Mouse (Mus musculus): Measurements from ENCODE around the gene Poc1a. TPM values are rescaled to one million over a fixed set of nuclear protein-coding genes. Genes with fewer than 3 reads are reported as not detected.
A peak's percentile ranks its signal among the peaks of the same experiment; 100 is the strongest.

Poc1a gene
- polyA plus RNA-seq, 1 experiment from 2014 or later = 42.7 TPM

DNA sequence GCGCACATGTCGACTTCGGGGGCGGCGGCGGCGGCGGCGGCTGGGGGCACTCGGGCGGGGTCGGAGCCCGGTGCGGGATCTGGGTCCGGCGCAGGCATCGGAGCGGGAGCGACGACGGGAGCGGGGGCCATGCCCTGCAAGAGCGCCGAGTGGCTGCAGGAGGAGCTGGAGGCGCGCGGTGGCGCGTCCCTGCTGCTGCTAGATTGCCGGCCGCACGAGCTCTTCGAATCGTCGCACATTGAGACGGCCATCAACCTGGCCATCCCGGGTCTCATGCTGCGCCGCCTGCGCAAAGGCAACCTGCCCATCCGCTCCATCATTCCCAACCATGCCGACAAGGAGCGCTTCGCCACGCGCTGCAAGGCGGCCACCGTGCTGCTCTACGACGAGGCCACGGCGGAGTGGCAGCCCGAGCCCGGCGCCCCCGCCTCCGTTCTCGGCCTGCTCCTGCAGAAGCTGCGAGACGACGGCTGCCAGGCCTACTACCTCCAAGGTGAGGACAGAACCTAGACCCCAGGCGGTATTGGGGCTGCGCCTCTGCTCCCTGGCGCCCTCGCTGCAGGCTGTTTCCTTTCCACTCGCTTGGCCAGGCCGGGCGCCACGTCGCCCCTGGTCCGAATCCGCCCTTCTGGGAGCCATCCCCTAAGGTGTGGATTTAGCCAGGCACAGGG is 88.1 kb downstream of the Poc1a start:
- peak overlapping the region; percentile 93 for H3K4me3 ChIP-seq
- WGBS = under 1% methylated on average over 72 of the region's 72 CpGs
- peak overlapping the region; percentile 97 for H3K27ac ChIP-seq
- H3K9me3 ChIP-seq = no peaks in the 10 kb centered on the region
- peaks cover 85% of the 10 kb centered on the region for H3K4me1 ChIP-seq
- peak; percentile 71 for DNase-seq (ENCODE audit: extremely low spot score, low spot score)
- H3K36me3 ChIP-seq (replicated peaks) = peaks cover 38% of the 10 kb centered on the region
- H3K27me3 ChIP-seq (ENCODE audit: poor library complexity, severe bottlenecking) = peaks cover 17% of the 10 kb centered on the region

DNA sequence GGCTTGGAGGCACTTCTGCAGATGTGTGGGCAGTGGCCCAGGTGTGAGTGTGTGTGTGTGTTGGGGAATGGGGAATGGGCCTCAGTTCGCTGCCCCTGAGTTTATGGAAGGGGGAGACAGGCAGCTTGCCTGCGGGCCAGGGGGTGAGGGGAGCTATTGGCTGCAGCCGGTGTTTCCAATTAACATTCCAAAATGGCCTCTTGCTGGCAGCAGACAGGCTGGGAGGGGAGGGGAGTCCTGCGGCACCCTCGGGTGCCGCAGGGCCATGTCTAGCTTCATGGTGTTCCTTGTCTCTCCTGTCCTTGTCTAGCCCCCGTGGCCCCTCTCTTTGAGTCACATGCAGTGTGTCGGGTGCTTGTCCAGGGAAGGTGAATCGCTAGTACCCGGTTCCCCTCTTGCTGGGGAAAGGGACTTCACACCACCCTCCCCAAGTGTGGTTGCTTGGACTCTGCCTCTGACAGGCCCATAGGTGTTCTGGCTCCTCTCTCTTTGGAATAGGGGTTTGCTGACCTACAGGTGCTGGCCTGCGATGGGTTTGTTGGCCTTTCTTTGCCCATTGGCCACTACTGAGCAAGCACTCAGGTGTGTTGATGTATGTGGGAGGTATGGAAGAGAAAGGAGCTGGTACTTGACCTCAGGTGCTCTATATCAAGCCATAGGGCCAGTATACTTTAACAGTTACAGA is 89.1 kb downstream of the Poc1a start:
- DNase-seq (ENCODE audit: extremely low spot score, low spot score) = no peak
- WGBS = 5% methylated on average over 11 of the region's 11 CpGs
- no peaks in the 10 kb centered on the region for H3K9me3 ChIP-seq
- H3K36me3 ChIP-seq (replicated peaks) = peaks cover 48% of the 10 kb centered on the region
- peak overlapping the region; percentile 93 for H3K4me3 ChIP-seq
- peaks cover 85% of the 10 kb centered on the region for H3K4me1 ChIP-seq
- H3K27me3 ChIP-seq (ENCODE audit: poor library complexity, severe bottlenecking) = peaks cover 17% of the 10 kb centered on the region
- peak overlapping the region; percentile 97 for H3K27ac ChIP-seq

DNA sequence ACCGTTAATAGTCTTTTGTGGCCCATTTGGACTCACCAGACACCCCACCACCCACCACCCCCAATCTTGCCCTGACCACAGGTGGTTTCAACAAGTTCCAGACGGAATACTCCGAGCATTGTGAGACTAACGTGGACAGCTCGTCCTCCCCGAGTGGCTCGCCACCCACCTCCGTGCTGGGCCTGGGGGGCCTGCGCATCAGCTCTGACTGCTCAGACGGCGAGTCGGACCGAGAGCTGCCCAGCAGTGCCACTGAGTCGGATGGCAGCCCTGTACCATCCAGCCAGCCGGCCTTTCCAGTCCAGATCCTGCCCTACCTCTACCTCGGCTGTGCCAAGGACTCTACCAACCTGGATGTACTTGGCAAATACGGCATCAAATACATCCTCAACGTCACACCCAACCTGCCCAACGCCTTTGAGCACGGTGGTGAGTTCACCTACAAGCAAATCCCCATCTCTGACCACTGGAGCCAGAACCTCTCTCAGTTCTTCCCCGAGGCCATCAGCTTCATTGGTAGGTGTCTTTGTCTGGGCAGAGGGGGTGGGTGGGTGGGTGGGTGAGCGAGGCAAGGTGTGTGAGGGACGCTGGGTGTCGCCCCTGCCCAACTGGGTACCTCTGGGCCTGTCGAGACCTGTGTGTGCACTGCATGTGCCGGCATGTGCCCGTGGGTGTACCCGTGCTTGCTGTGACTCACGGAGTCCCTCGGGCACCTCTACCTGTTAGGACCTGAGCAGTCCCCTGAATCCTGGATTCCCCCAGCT is 89.9 kb downstream of the Poc1a start:
- 81% methylated on average over 30 of the region's 30 CpGs for WGBS
- DNase-seq (ENCODE audit: extremely low spot score, low spot score) = no peak
- Histone ChIP-seq H3K4me1 (peaks cover 79% of the 10 kb centered on the region), H3K36me3 (replicated peaks) (peaks cover 55% of the 10 kb centered on the region), H3K9me3 (no peaks in the 10 kb centered on the region), H3K4me3 (peak overlapping the region; percentile 93), H3K27me3 (ENCODE audit: poor library complexity, severe bottlenecking) (peaks cover 12% of the 10 kb centered on the region), H3K27ac (peak overlapping the region; percentile 49)

DNA sequence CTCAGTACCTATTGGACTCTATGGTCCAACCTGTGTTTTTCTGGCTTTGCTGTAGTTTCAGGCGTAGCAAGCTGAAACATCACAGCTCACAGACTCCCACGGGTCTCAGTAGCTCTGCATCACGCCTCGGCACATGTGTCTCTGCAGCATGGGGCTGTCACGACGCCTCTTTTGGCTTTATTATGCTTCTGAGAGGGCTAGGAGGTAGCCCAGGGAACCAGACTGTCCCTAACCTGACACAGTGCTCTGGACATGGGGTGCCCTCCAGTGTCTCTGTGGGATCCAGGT is 90.5 kb downstream of the Poc1a start:
- peaks cover 7% of the 10 kb centered on the region for H3K27me3 ChIP-seq (ENCODE audit: poor library complexity, severe bottlenecking)
- H3K36me3 ChIP-seq (replicated peaks) = peaks cover 56% of the 10 kb centered on the region
- H3K27ac ChIP-seq = peak overlapping the region; percentile 51
- DNase-seq (ENCODE audit: extremely low spot score, low spot score) = no peak
- H3K4me3 ChIP-seq = peak overlapping the region; percentile 93
- WGBS = 73% methylated on average over 6 of the region's 6 CpGs
- no peaks in the 10 kb centered on the region for H3K9me3 ChIP-seq
- H3K4me1 ChIP-seq = peaks cover 74% of the 10 kb centered on the region

DNA sequence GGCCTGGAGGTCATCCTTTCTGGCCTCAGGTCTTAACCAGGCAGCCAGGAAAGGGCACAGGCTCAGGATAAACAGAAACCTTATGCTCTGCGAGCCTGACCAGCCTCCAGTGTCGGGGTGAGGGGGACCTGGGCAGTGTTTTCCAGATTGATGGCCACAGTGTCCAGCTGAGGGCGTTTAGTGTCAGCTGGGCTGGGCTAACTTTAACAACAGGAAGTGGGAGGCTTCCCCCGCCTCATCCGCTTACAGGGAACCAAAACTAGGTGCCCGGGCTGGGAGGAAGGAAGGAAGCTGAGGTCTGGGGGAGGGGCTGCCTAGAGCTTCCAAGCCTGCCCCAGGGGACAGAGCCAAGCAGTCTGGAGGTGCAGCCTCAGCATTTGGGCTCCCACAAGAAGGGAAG is 90.9 kb downstream of the Poc1a start:
- Histone ChIP-seq H3K27ac (peak overlapping the region; percentile 51; the same call in 1 of the 2 replicates), H3K27me3 (ENCODE audit: poor library complexity, severe bottlenecking) (peaks cover 2% of the 10 kb centered on the region; the same call in 1 of the 2 replicates), H3K4me3 (peak overlapping the region; percentile 93), H3K36me3 (replicated peaks) (peaks cover 60% of the 10 kb centered on the region), H3K9me3 (no peaks in the 10 kb centered on the region), H3K4me1 (peaks cover 69% of the 10 kb centered on the region)
- WGBS = 38% methylated on average over 6 of the region's 6 CpGs
- no peak for DNase-seq (ENCODE audit: extremely low spot score, low spot score)

DNA sequence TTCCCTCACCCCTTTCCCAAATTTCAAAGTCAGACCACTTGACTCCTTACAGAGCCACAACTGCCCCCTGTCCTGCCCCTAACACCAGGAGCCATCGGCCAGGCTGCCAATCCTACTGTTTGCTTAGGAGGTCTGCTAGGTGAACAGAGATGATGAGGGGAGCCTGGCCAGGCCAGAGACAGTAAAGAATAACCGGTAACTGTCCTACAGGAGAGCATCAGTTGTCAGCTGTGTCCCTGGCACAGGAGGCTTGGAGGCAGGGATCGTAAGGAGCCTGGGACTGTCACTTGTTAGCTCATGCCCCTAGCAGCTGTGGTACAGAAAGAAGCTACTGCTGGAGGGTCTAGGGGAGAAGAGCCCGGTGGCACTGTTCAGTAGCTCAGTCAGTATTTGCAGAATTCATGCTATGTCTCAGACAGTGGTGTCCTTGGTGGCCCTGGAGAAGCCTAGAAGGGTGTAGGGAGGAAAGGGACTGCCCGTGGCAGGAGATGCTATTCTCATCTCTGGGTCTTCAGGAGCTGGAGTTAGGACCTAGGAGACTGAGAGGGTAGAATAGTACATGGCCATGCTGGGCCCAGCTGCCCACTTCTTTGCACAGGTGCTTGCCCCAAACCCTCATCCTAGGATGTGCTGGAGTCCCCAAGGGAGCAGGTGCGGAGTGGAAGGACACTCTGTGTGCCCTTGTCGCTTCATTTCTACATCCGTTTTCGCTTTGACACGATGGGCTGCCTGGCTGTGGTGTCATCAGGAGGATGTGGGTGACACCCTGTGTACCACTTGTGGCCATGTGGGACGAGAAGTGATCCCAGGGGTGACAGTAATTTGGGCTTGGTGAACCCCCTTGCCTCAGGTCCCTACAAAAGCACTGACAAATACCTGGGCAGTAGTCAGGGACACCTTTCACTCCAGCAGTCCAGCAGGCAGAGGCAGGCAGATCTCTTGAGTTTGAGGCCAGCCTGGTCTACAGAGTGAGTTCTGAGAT is 91.9 kb downstream of the Poc1a start:
- H3K36me3 ChIP-seq (replicated peaks) = peaks cover 69% of the 10 kb centered on the region
- no peak for DNase-seq (ENCODE audit: extremely low spot score, low spot score)
- no peaks in the 10 kb centered on the region for H3K9me3 ChIP-seq
- peak overlapping the region; percentile 93; the same call in 1 of the 2 replicates for H3K4me3 ChIP-seq
- no peaks in the 10 kb centered on the region for H3K27me3 ChIP-seq (ENCODE audit: poor library complexity, severe bottlenecking)
- 96% methylated on average over 11 of the region's 11 CpGs for WGBS
- peaks cover 66% of the 10 kb centered on the region for H3K4me1 ChIP-seq
- H3K27ac ChIP-seq = peak overlapping the region; percentile 51; the same call in 1 of the 2 replicates

DNA sequence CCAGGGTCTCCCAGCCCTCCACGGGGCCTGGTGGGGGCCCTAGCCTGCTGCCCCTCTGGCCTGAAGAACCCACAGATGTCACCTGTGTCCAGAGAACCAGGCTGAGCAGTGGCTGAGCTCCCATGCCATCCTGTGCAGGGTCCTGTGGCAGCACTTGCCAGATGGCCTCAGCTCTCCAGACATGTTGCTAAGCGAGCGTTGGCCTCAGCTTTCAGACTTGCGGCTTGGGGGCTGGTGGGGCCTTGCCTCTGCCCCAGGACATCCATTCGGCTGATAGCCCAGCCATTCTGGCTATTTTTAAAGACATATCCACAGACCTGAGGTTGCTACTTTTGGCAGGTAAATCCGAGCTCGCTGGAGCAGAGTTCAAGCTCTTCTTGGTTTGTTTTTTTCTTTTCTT is 93.1 kb downstream of the Poc1a start:
- Histone ChIP-seq H3K36me3 (replicated peaks) (peaks cover 82% of the 10 kb centered on the region), H3K27me3 (ENCODE audit: poor library complexity, severe bottlenecking) (no peaks in the 10 kb centered on the region), H3K4me1 (peaks cover 56% of the 10 kb centered on the region), H3K27ac (no peak overlapping the region), H3K4me3 (no peak overlapping the region), H3K9me3 (no peaks in the 10 kb centered on the region)
- WGBS = 89% methylated on average over 7 of the region's 7 CpGs
- DNase-seq (ENCODE audit: extremely low spot score, low spot score) = no peak

DNA sequence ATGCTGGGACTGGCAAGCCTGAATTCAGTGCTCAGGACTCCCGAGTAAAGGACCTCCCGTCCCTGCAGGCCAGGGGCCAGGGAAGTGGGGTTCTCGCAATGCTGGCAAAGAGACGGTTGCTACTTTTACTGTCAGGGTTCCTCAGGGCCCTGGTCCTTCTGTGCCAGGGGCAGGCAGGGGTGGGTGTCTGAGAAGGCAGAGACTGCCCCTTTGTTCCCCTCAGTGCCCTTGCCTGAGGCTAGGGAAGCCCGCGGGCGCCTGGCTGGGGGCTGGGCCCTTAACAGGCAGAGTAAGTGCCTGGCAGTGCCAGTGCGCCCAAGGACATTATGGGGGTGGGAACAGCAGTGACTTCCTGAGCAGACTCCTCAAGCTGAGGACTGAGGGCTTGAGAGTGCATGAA is 96.4 kb downstream of the Poc1a start:
- Histone ChIP-seq H3K36me3 (replicated peaks) (peaks cover 64% of the 10 kb centered on the region), H3K27ac (0 out of 2 replicates have a peak overlapping the region, but pooled peaks have one; percentile 1), H3K9me3 (no peaks in the 10 kb centered on the region)

DNA sequence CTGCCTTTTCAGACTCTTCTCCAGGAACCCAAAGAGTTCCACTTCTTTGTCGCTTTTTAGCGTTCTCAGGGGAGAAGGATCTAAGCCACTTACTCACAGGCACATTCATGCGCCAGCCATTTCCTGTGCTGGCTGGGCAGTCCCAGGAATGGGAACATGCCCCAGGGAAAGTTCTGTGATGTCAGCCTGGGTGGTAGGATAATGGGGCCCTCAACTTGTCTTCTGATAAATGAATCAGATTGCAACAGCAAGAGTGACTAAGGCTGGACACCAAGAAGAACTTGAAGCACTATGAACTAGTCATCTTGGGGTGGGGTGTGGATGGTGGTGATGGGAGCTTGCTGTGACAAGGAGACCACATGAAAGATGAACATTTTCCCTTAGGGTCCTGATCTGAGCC is 97.2 kb downstream of the Poc1a start:
- H3K27me3 ChIP-seq (ENCODE audit: poor library complexity, severe bottlenecking) = no peaks in the 10 kb centered on the region
- no peak overlapping the region for H3K4me3 ChIP-seq
- H3K27ac ChIP-seq = no peak overlapping the region
- peaks cover 56% of the 10 kb centered on the region for H3K36me3 ChIP-seq (replicated peaks)
- H3K9me3 ChIP-seq = no peaks in the 10 kb centered on the region
- 94% methylated on average over 3 of the region's 3 CpGs for WGBS
- DNase-seq (ENCODE audit: extremely low spot score, low spot score) = no peak
- H3K4me1 ChIP-seq = peaks cover 33% of the 10 kb centered on the region

More for the DNA sequence above, 96.4 kb downstream of the Poc1a start:
- Histone ChIP-seq H3K4me3 (no peak overlapping the region), H3K4me1 (peaks cover 37% of the 10 kb centered on the region), H3K27me3 (ENCODE audit: poor library complexity, severe bottlenecking) (no peaks in the 10 kb centered on the region)
- WGBS = 91% methylated on average over 8 of the region's 8 CpGs
- DNase-seq (ENCODE audit: extremely low spot score, low spot score) = no peak

DNA sequence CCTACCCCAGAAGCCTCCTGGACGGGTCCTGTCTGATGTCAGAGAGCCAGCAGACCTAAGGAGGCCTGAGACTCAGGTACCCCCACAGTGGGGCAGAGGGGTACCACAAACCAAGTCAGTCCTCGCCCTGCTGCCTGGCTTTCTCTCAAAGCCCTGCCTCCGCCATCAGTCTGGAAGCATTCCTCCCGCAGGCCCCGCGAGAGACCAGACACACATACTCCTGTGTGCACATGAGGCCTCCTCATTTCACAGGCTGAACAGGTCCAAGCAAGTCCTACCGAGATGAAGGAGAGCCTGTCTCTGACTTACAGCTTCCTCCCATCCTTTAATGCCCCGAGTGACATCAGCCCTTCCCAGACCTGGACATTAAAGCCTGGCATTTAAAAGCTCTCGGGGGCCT is 97.9 kb downstream of the Poc1a start:
- DNase-seq (ENCODE audit: extremely low spot score, low spot score) = no peak
- H3K27ac ChIP-seq = peak overlapping the region; percentile 22; the same call in 1 of the 2 replicates
- no peaks in the 10 kb centered on the region for H3K9me3 ChIP-seq
- peaks cover 36% of the 10 kb centered on the region for H3K4me1 ChIP-seq
- WGBS = 79% methylated on average over 9 of the region's 9 CpGs
- peaks cover 49% of the 10 kb centered on the region for H3K36me3 ChIP-seq (replicated peaks)
- H3K4me3 ChIP-seq = no peak overlapping the region
- H3K27me3 ChIP-seq (ENCODE audit: poor library complexity, severe bottlenecking) = no peaks in the 10 kb centered on the region

DNA sequence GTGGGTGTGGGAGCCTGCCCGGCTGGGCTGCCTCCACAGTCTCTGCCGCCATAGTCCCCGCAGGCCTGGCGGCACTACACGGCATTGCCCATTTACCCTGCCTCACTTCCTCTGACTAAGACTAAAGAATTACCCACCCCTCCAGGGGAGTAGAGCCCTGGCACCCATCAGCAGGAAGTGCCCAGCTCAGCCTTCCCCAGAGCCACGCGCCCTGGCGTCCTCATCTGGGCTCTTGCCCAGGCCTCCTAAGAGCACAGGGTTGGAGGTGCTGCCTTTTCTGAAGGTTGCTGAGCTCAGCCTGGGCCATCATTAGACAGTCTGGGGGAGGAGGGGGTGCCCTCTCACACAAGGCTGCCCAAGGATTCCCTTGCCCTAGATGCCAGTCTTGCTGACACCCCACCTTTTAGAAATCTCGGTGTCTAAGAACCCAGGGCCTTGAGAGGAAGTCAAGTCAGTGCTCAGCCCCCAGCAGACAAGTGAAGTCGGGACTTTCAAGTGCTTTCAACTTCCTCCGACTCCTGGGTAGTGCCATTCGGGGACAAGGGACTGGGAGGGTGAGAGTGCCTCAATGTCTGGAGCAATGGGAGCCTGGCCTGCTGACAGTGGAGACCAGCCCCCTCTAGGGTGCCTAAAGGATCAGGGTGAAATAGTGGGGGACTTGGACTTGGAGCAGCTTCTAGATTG is 105.5 kb downstream of the Poc1a start:
- Histone ChIP-seq H3K4me1 (peaks cover 47% of the 10 kb centered on the region), H3K36me3 (replicated peaks) (no peaks in the 10 kb centered on the region), H3K27ac (peak overlapping the region; percentile 58), H3K27me3 (ENCODE audit: poor library complexity, severe bottlenecking) (no peaks in the 10 kb centered on the region; the same call in 1 of the 2 replicates), H3K9me3 (no peaks in the 10 kb centered on the region), H3K4me3 (no peak overlapping the region)
- no peak for DNase-seq (ENCODE audit: extremely low spot score, low spot score)
- WGBS = 92% methylated on average over 12 of the region's 12 CpGs

All from forebrain, embryonic 10.5 days (tissue).